Mouse (Mus musculus): Measurements from ENCODE around the gene Zfp931. TPM values are rescaled to one million over a fixed set of nuclear protein-coding genes. Genes with fewer than 3 reads are reported as not detected.

The Zfp931 gene
- polyA plus RNA-seq, 1 experiment from 2014 or later = 2.9 TPM

Other genes with a start within 250 kb of the Zfp931 start
- 7.9 and 9.1 TPM in 2 replicates for gene Gm14325, start 238.1 kb downstream of the Zfp931 start, polyA plus RNA-seq (2015; fragmentation: Nextera tagmentation; extraction: Ambion mirVana)
- 1.5 and 1.9 TPM in 2 replicates for gene Gm14327, start 181.4 kb downstream of the Zfp931 start, polyA plus RNA-seq (2015; fragmentation: Nextera tagmentation; extraction: Ambion mirVana)
- 0.34 and 0.48 TPM in 2 replicates for gene Zfp972, start 152.9 kb downstream of the Zfp931 start, polyA plus RNA-seq (2015; fragmentation: Nextera tagmentation; extraction: Ambion mirVana)
- gene Gm14326, start 121.2 kb downstream of the Zfp931 start, polyA plus RNA-seq (2015; fragmentation: Nextera tagmentation; extraction: Ambion mirVana) = 4.9 TPM in 2 replicates
- gene Zfp971, start 55.2 kb downstream of the Zfp931 start, polyA plus RNA-seq (2015; fragmentation: Nextera tagmentation; extraction: Ambion mirVana) = 4.0 TPM in 2 replicates
- not detected in 2 replicates for gene Phactr3, start 40.5 kb upstream of the Zfp931 start, polyA plus RNA-seq (2015; fragmentation: Nextera tagmentation; extraction: Ambion mirVana)

Measured in liver, postnatal 0 days (tissue).